ENCODE assay signal across 32 mouse cellular contexts in the genomic region with DNA sequence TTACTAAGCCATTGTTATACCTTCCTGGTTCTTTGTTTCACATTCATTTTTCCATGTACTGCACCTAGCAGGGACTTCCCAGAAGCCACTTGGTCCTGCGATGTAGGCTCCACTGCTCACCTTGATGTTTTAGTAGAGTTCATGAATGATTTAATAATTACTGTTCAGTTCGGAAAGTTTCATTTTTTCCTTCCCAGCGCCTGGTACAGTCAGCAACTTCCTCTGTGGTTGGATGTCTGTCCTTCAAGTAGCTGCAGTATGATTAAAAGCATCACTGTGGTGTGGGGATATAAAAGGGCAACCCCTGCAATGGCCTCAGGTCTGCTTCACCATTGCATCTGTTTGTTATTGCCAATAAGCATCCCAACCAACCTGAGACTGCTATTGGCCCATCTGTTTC.
"Had no signal": no experiment of that assay in that cellular context is flagged by ENCODE, and none has a peak within 500 bp of the region (broad histone marks: within the 10 kb centered on the region; RNA-seq: fewer than 3 reads in every experiment).

No protein-coding gene starts in this region.

- H3K9me3 ChIP-seq: heart, embryonic 10.5 days; heart, embryonic 12.5 days; heart, embryonic 13.5 days; heart, embryonic 15.5 days; hindbrain, embryonic 10.5 days; hindbrain, embryonic 12.5 days; hindbrain, embryonic 13.5 days; hindbrain, embryonic 15.5 days; intestine, embryonic 15.5 days; kidney, embryonic 15.5 days had no signal

- H3K27me3 ChIP-seq: heart, embryonic 12.5 days; heart, embryonic 13.5 days; heart, embryonic 15.5 days; hindbrain, embryonic 12.5 days; hindbrain, embryonic 13.5 days; hindbrain, embryonic 15.5 days; intestine, embryonic 15.5 days; kidney, embryonic 15.5 days had no signal

- H3K4me3 ChIP-seq: heart, embryonic 10.5 days; heart, embryonic 12.5 days; heart, embryonic 13.5 days; heart, embryonic 15.5 days; hindbrain, embryonic 10.5 days; hindbrain, embryonic 12.5 days; hindbrain, embryonic 13.5 days; hindbrain, embryonic 15.5 days; intestine, embryonic 15.5 days; kidney, embryonic 15.5 days; layer of hippocampus, adult 2 months had no signal

- DNase-seq: heart, postnatal 10 days; heart, postnatal 14 days; heart, postnatal 36 days; heart, postnatal 4 days; kidney, adult 11 months; kidney, adult 18-20 months; kidney, adult 2 months; kidney, adult 8-10 months; kidney, adult 9 months; kidney, postnatal 10 days; kidney, postnatal 14 days; kidney, postnatal 25 days; kidney, postnatal 36 days; kidney, postnatal 4 days; layer of hippocampus, adult 9-11 months; layer of hippocampus, postnatal 36 days had no signal

- H3K36me3 ChIP-seq: heart, embryonic 10.5 days; heart, embryonic 12.5 days; heart, embryonic 13.5 days; heart, embryonic 15.5 days; hindbrain, embryonic 10.5 days; hindbrain, embryonic 12.5 days; hindbrain, embryonic 13.5 days; hindbrain, embryonic 15.5 days; intestine, embryonic 15.5 days; kidney, embryonic 15.5 days had no signal

- H3K4me1 ChIP-seq: hindbrain, embryonic 15.5 days; intestine, embryonic 15.5 days; kidney, embryonic 15.5 days had no signal

- ATAC-seq: hindbrain, embryonic 16.5 days; hindbrain, postnatal 0 days; inflammation-experienced regulatory T-cells, adult 6 months; intestine, embryonic 15.5 days; intestine, embryonic 16.5 days; intestine, postnatal 0 days had no signal
